Mouse (Mus musculus): Measurements from ENCODE around the gene Ackr1. TPM values are rescaled to one million over a fixed set of nuclear protein-coding genes. Genes with fewer than 3 reads are reported as not detected.

The Ackr1 gene
- total RNA-seq, 2 experiments from 2014 or later, result 3.4 to 5.2 TPM

Other genes with a start within 250 kb of the Ackr1 start
- not detected for gene Olfr1408, start 196.4 kb downstream of the Ackr1 start, total RNA-seq (2021)
- not detected for gene Olfr1406, start 143.1 kb downstream of the Ackr1 start, total RNA-seq (2021)
- not detected for gene Olfr218, start 135.9 kb downstream of the Ackr1 start, total RNA-seq (2021)
- gene Olfr1404, start 121.4 kb downstream of the Ackr1 start, total RNA-seq (2021), result not detected
- gene Fcer1a, start 106.5 kb downstream of the Ackr1 start, total RNA-seq (2021), result not detected
- not detected for gene Olfr418, start 67.7 kb downstream of the Ackr1 start, total RNA-seq (2021)
- gene Mptx2, start 56.0 kb downstream of the Ackr1 start, total RNA-seq (2021), result not detected
- gene Aim2, start 17.1 kb upstream of the Ackr1 start, total RNA-seq (2021), result under 1 TPM; 0.46 to 0.56 TPM
- 10 to 100 TPM in 1 of 2 experiments, 1 to 10 TPM in 1; 9.9 to 11.4 TPM for gene Cadm3, start 33.9 kb upstream of the Ackr1 start, total RNA-seq (2021)
- not detected for gene Ifi206, start 157.3 kb upstream of the Ackr1 start, total RNA-seq (2021)
- not detected for gene Ifi214, start 202.2 kb upstream of the Ackr1 start, total RNA-seq (2021)

All from gastrocnemius, postnatal 25 days (tissue).